Mouse (Mus musculus) forelimb bud, embryonic 11.5 days (tissue): ENCODE measurements at regions not wholly inside any gene's neighbourhood (a gene's known extent, or its start where the extent isn't known, plus 50 kb on each side); places are given as distances from the start of the nearest gene placed in this dataset.

Source experiments
- DNase-seq: peaks from one replicate; pipeline ENCODE4 v3.0.0-alpha.2; 2012; ENCODE audit warnings: low read depth, low spot score

GRCm38 (mm10) chr17:89592826-89593225 lies 317.4 kb downstream of the Gm10184 start:
- DNase-seq = no peak

- DNase-seq = no peak
These were observed 350.7 kb downstream of the Gm10184 start for GRCm38 (mm10) chr17:89559506-89559905.

- DNase-seq = no peak
These were observed 354.3 kb upstream of the Fshr start for GRCm38 (mm10) chr17:89554754-89555153.

- DNase-seq = no peak
These were observed 353.1 kb upstream of the Fshr start for GRCm38 (mm10) chr17:89553597-89553996.

GRCm38 (mm10) chr17:89550758-89551157 lies 350.3 kb upstream of the Fshr start:
- DNase-seq = no peak

- DNase-seq = no peak
These were observed 321.4 kb upstream of the Fshr start for GRCm38 (mm10) chr17:89521912-89522311.

- DNase-seq = no peak
These were observed 318.9 kb upstream of the Fshr start for GRCm38 (mm10) chr17:89519413-89519812.

- DNase-seq = no peak
These were observed 304.8 kb upstream of the Fshr start for GRCm38 (mm10) chr17:89505288-89505687.

- DNase-seq = no peak
These were observed 293.1 kb upstream of the Fshr start for GRCm38 (mm10) chr17:89493547-89493946.

GRCm38 (mm10) chr17:89466486-89466885 lies 266.0 kb upstream of the Fshr start:
- no peak for DNase-seq

- DNase-seq = no peak
These were observed 265.4 kb upstream of the Fshr start for GRCm38 (mm10) chr17:89465883-89466282.

GRCm38 (mm10) chr17:89460438-89460837 lies 260.0 kb upstream of the Fshr start:
- peak; percentile 18 for DNase-seq

GRCm38 (mm10) chr17:89454301-89454700 lies 253.8 kb upstream of the Fshr start:
- DNase-seq = no peak

- DNase-seq = no peak
These were observed 250.2 kb upstream of the Fshr start for GRCm38 (mm10) chr17:89450724-89451123.

GRCm38 (mm10) chr17:89449391-89449790 lies 248.9 kb upstream of the Fshr start:
- no peak for DNase-seq

- DNase-seq = no peak
These were observed 233.8 kb upstream of the Fshr start for GRCm38 (mm10) chr17:89434288-89434687.

- DNase-seq = no peak
These were observed 209.6 kb upstream of the Fshr start for GRCm38 (mm10) chr17:89410026-89410425.

- no peak for DNase-seq
These were observed 205.1 kb upstream of the Fshr start for GRCm38 (mm10) chr17:89405589-89405988.

GRCm38 (mm10) chr17:89357241-89357640 lies 156.8 kb upstream of the Fshr start:
- no peak for DNase-seq

- DNase-seq = no peak
These were observed 140.2 kb upstream of the Fshr start for GRCm38 (mm10) chr17:89340497-89341205.

- no peak for DNase-seq
These were observed 119.3 kb upstream of the Fshr start for GRCm38 (mm10) chr17:89319602-89320288.

GRCm38 (mm10) chr17:89318356-89318755 lies 117.9 kb upstream of the Fshr start:
- no peak for DNase-seq

GRCm38 (mm10) chr17:89311133-89311532 lies 110.7 kb upstream of the Fshr start:
- no peak for DNase-seq
